Mouse (Mus musculus): ENCODE results near the gene Vti1a. TPM values are rescaled to one million over a fixed set of nuclear protein-coding genes. Genes with fewer than 3 reads are reported as not detected.
A peak's percentile ranks its signal among the peaks of the same experiment; 100 is the strongest.

The Vti1a gene
- total RNA-seq, 2 experiments from 2014 or later = 60.2 to 60.5 TPM

GRCm38 (mm10) chr19:55582896-55583653 lies 267.0 kb downstream of the Vti1a start:
- DNase-seq (ENCODE audit: low spot score in 2 of 2) = no peak

GRCm38 (mm10) chr19:55585270-55586224 lies 269.5 kb downstream of the Vti1a start:
- DNase-seq (ENCODE audit: low spot score in 2 of 2) = no peak

GRCm38 (mm10) chr19:55587638-55588421 lies 271.7 kb downstream of the Vti1a start:
- DNase-seq (ENCODE audit: low spot score in 2 of 2) = no peak

GRCm38 (mm10) chr19:55588948-55589896 lies 273.1 kb downstream of the Vti1a start:
- no peak for DNase-seq (ENCODE audit: low spot score in 2 of 2)

GRCm38 (mm10) chr19:55592876-55593691 lies 277.0 kb downstream of the Vti1a start:
- peak in 1 of 2 experiments; percentile 30 for DNase-seq (ENCODE audit: low spot score in 2 of 2)

- DNase-seq (ENCODE audit: low spot score in 2 of 2) = no peak
These were observed 277.8 kb downstream of the Vti1a start for GRCm38 (mm10) chr19:55593729-55594444.

GRCm38 (mm10) chr19:55594451-55594850 lies 278.4 kb downstream of the Vti1a start:
- no peak for DNase-seq (ENCODE audit: low spot score in 2 of 2)

GRCm38 (mm10) chr19:55595945-55596649 lies 280.0 kb downstream of the Vti1a start:
- no peak for DNase-seq (ENCODE audit: low spot score in 2 of 2)

- no peak for DNase-seq (ENCODE audit: low spot score in 2 of 2)
These were observed 280.7 kb downstream of the Vti1a start for GRCm38 (mm10) chr19:55596804-55597203.

GRCm38 (mm10) chr19:55597296-55597695 lies 281.2 kb downstream of the Vti1a start:
- no peak for DNase-seq (ENCODE audit: low spot score in 2 of 2)

- no peak for DNase-seq (ENCODE audit: low spot score in 2 of 2)
These were observed 281.9 kb downstream of the Vti1a start for GRCm38 (mm10) chr19:55597951-55598350.

- no peak for DNase-seq (ENCODE audit: low spot score in 2 of 2)
These were observed 283.0 kb downstream of the Vti1a start for GRCm38 (mm10) chr19:55599124-55599523.

GRCm38 (mm10) chr19:55607725-55608124 lies 291.6 kb downstream of the Vti1a start:
- no peak for DNase-seq (ENCODE audit: low spot score in 2 of 2)

GRCm38 (mm10) chr19:55608858-55609375 lies 292.8 kb downstream of the Vti1a start:
- no peak for DNase-seq (ENCODE audit: low spot score in 2 of 2)

- DNase-seq (ENCODE audit: low spot score in 2 of 2) = no peak
These were observed 293.7 kb downstream of the Vti1a start for GRCm38 (mm10) chr19:55609806-55610205.

GRCm38 (mm10) chr19:55615743-55616142 lies 299.6 kb downstream of the Vti1a start:
- DNase-seq (ENCODE audit: low spot score in 2 of 2) = no peak

- no peak for DNase-seq (ENCODE audit: low spot score in 2 of 2)
These were observed 300.2 kb downstream of the Vti1a start for GRCm38 (mm10) chr19:55616276-55616675.

GRCm38 (mm10) chr19:55616937-55617336 lies 300.8 kb downstream of the Vti1a start:
- no peak for DNase-seq (ENCODE audit: low spot score in 2 of 2)
